Mouse (Mus musculus) midbrain, embryonic 11.5 days (tissue): Measurements from ENCODE around the gene Eef2. TPM values are rescaled to one million over a fixed set of nuclear protein-coding genes. Genes with fewer than 3 reads are reported as not detected.
"Not testable (repeated sequence)": the region's sequence is repeated elsewhere in the genome, so short reads cannot be mapped to it uniquely, and the experiment has no call there.

Source experiments
- ATAC-seq: fragments of 200-750 bp; cut with Nextera tagmentation; 2 replicates; pipeline ENCODE4 v1.8.0; 2017; ENCODE audit warnings: moderate TSS enrichment, moderate library complexity; ENCODE audit not compliant: low FRiP score
- DNase-seq: peaks from one replicate; pipeline ENCODE4 v3.0.0; 2015; ENCODE audit warnings: low spot score; ENCODE audit errors: missing footprints
- H3K27ac ChIP-seq: fragments of 300-500 bp; sonication (generic); 2 replicates; pipeline ENCODE4 v1.5.1; 2014; ENCODE audit warnings: low read depth, low read length
- H3K27me3 ChIP-seq: fragments of 300-500 bp; sonication (generic); 2 replicates; pipeline ENCODE4 v1.6.1; 2014; ENCODE audit warnings: mild to moderate bottlenecking, low read length, moderate library complexity, mixed read lengths; ENCODE audit not compliant: control insufficient read depth, insufficient read depth
- H3K36me3 ChIP-seq: fragments of 300-500 bp; sonication (generic); 2 replicates; pipeline ENCODE4 v1.6.1; 2014; ENCODE audit warnings: mild to moderate bottlenecking, low read length, moderate library complexity, mixed read lengths; ENCODE audit not compliant: control insufficient read depth, insufficient read depth
- H3K4me1 ChIP-seq: fragments of 300-500 bp; sonication (generic); 2 replicates; pipeline ENCODE4 v1.6.1; 2014; ENCODE audit warnings: low read length; ENCODE audit not compliant: control insufficient read depth, insufficient read depth
- H3K4me2 ChIP-seq: fragments of 300-500 bp; sonication (generic); 2 replicates; pipeline ENCODE4 v1.6.1; 2014; ENCODE audit warnings: mild to moderate bottlenecking, moderate library complexity
- H3K4me3 ChIP-seq: fragments of 300-500 bp; sonication (generic); 2 replicates; pipeline ENCODE4 v1.5.1; 2014; ENCODE audit warnings: low read depth, low read length
- H3K9ac ChIP-seq: fragments of 300-500 bp; sonication (generic); 2 replicates; pipeline ENCODE4 v1.6.1; 2014; ENCODE audit warnings: low read length
- H3K9me3 ChIP-seq: fragments of 300-500 bp; sonication (generic); 2 replicates; pipeline ENCODE4 v1.6.1; 2016; ENCODE audit warnings: low read length; ENCODE audit not compliant: control insufficient read depth
- WGBS: fragments of 180-500 bp; shearing (Covaris S2); extraction: QIAGEN DNeasy Blood & Tissue Kit; methylation state at CpG from one replicate; pipeline ENCODE4 v1.1.7; 2014; 5-methylcytosine and 5-hydroxymethylcytosine counted together
- polyA plus RNA-seq: library from polyadenylated mRNA; unstranded; fragments of >200 nt; fragmentation: Nextera tagmentation; extraction: Ambion mirVana; gene quantifications from 2 replicates; pipeline ENCODE4 v1.2.1, GENCODE M21; 2014

The Eef2 gene
- polyA plus RNA-seq, 1 experiment from 2014 or later = 422 TPM

- Histone ChIP-seq H3K9me3 (no peaks in the 10 kb centered on the region), H3K4me1 (peaks cover 9% of the 10 kb centered on the region), H3K27me3 (no peaks in the 10 kb centered on the region), H3K4me3 (no peak overlapping the region), H3K4me2 (no peak overlapping the region), H3K36me3 (peaks cover 20% of the 10 kb centered on the region), H3K27ac (no peak overlapping the region), H3K9ac (no peak overlapping the region)
- peak; percentile 10; the same call in 1 of the 2 replicates for ATAC-seq
- DNase-seq = peak; percentile 80
- WGBS = 62% methylated on average over 2 of the region's 2 CpGs
Observed at GRCm38 (mm10) chr10:81162318-81162652, 14.1 kb upstream of the Eef2 start.

- Histone ChIP-seq H3K27me3 (no peaks in the 10 kb centered on the region), H3K4me3 (no peak overlapping the region), H3K9ac (no peak overlapping the region), H3K4me2 (no peak overlapping the region), H3K36me3 (peaks cover 13% of the 10 kb centered on the region), H3K4me1 (peaks cover 14% of the 10 kb centered on the region), H3K27ac (no peak overlapping the region), H3K9me3 (no peaks in the 10 kb centered on the region)
- ATAC-seq = no peak
- 89% methylated on average over 8 of the region's 8 CpGs for WGBS
- DNase-seq = no peak
Observed at GRCm38 (mm10) chr10:81165118-81165517, 11.3 kb upstream of the Eef2 start.

- Histone ChIP-seq H3K4me3 (peak within 1 kb of the TSS; percentile 96), H3K9ac (peak within 1 kb of the TSS; percentile 88), H3K27ac (peak within 1 kb of the TSS; percentile 57; the same call in 1 of the 2 replicates), H3K9me3 (no peaks in the 10 kb centered on the region), H3K27me3 (no peaks in the 10 kb centered on the region), H3K4me2 (peak within 1 kb of the TSS; percentile 95), H3K36me3 (peaks cover 3% of the 10 kb centered on the region), H3K4me1 (peaks cover 14% of the 10 kb centered on the region)
- DNase-seq (peak; percentile 99), ATAC-seq (peak; percentile 94)
- WGBS = under 1% methylated on average over 59 of the region's 64 CpGs
Observed at GRCm38 (mm10) chr10:81167200-81168086, 9.0 kb upstream of the Eef2 start, which contains the start of gene Pias4. TSS of gene Pias4 (minus strand) at chr10:81167923.

- no peaks in the 10 kb centered on the region for H3K9me3 ChIP-seq
- peak overlapping the region; percentile 96 for H3K4me3 ChIP-seq
- peak; percentile 75 for ATAC-seq
- no peaks in the 10 kb centered on the region for H3K27me3 ChIP-seq
- peak overlapping the region; percentile 51 for H3K4me2 ChIP-seq
- peak overlapping the region; percentile 57; the same call in 1 of the 2 replicates for H3K27ac ChIP-seq
- WGBS = 9% methylated on average over 5 of the region's 5 CpGs
- peaks cover 14% of the 10 kb centered on the region for H3K4me1 ChIP-seq
- no peaks in the 10 kb centered on the region; the same call in 1 of the 2 replicates for H3K36me3 ChIP-seq
- H3K9ac ChIP-seq = peak overlapping the region; percentile 53
- DNase-seq = no peak
Observed at GRCm38 (mm10) chr10:81168087-81168431, 8.4 kb upstream of the Eef2 start.

GRCm38 (mm10) chr10:81168521-81169244 is 7.7 kb upstream of the Eef2 start:
- peaks cover 20% of the 10 kb centered on the region for H3K4me1 ChIP-seq
- H3K27ac ChIP-seq = peak overlapping the region; percentile 57; the same call in 1 of the 2 replicates

GRCm38 (mm10) chr10:81169411-81169900 is 7.0 kb upstream of the Eef2 start:
- not testable (repeated sequence) for H3K9me3 ChIP-seq, H3K27ac ChIP-seq, H3K36me3 ChIP-seq, ATAC-seq, H3K9ac ChIP-seq, H3K27me3 ChIP-seq, H3K4me2 ChIP-seq, H3K4me3 ChIP-seq
- peak; percentile 81 for DNase-seq
- H3K4me1 ChIP-seq = peaks cover 24% of the 10 kb centered on the region
- WGBS = 56% methylated on average over 9 of the region's 14 CpGs

More at GRCm38 (mm10) chr10:81168521-81169244, 7.7 kb upstream of the Eef2 start:
- Histone ChIP-seq H3K9me3 (no peaks in the 10 kb centered on the region), H3K4me3 (peak overlapping the region; percentile 96), H3K27me3 (no peaks in the 10 kb centered on the region), H3K4me2 (peak overlapping the region; percentile 51), H3K36me3 (no peaks in the 10 kb centered on the region; the same call in 1 of the 2 replicates), H3K9ac (peak overlapping the region; percentile 53)
- peak; percentile 94 for DNase-seq
- 4% methylated on average over 29 of the region's 29 CpGs for WGBS
- peak; percentile 31; the same call in 1 of the 2 replicates for ATAC-seq

GRCm38 (mm10) chr10:81173132-81173531 is 3.3 kb upstream of the Eef2 start:
- H3K9me3 ChIP-seq = no peaks in the 10 kb centered on the region
- ATAC-seq = peak; percentile 20
- H3K36me3 ChIP-seq = peaks cover 3% of the 10 kb centered on the region
- 10% methylated on average over 21 of the region's 21 CpGs for WGBS
- peaks cover 25% of the 10 kb centered on the region for H3K4me1 ChIP-seq
- H3K9ac ChIP-seq = peak overlapping the region; percentile 59
- peak overlapping the region; percentile 27 for H3K4me2 ChIP-seq
- H3K27me3 ChIP-seq = no peaks in the 10 kb centered on the region
- H3K4me3 ChIP-seq = no peak overlapping the region
- H3K27ac ChIP-seq = peak overlapping the region; percentile 79
- peak; percentile 99 for DNase-seq

GRCm38 (mm10) chr10:81174617-81175344 is 1.6 kb upstream of the Eef2 start:
- ATAC-seq (peak; percentile 75), DNase-seq (peak; percentile 99)
- Histone ChIP-seq H3K4me2 (peak overlapping the region; percentile 74), H3K9me3 (no peaks in the 10 kb centered on the region), H3K27ac (peak overlapping the region; percentile 86), H3K36me3 (peaks cover 19% of the 10 kb centered on the region), H3K27me3 (no peaks in the 10 kb centered on the region), H3K4me1 (peaks cover 29% of the 10 kb centered on the region), H3K4me3 (peak overlapping the region; percentile 38), H3K9ac (peak overlapping the region; percentile 79)
- WGBS = 2% methylated on average over 29 of the region's 29 CpGs
